Mouse (Mus musculus) embryonic facial prominence, embryonic 11.5 days (tissue): ENCODE measurements at regions not wholly inside any gene's neighbourhood (a gene's known extent, or its start where the extent isn't known, plus 50 kb on each side); places are given as distances from the start of the nearest gene placed in this dataset.

Experiments used
- ATAC-seq: fragments of 200-750 bp; cut with Nextera tagmentation; replicated peaks from 2 replicates; pipeline ENCODE4 v1.8.0; 2017; ENCODE audit warnings: low read depth; ENCODE audit not compliant: insufficient number of reproducible peaks, low FRiP score, low TSS enrichment
- DNase-seq: peaks from one replicate; pipeline ENCODE4 v3.0.0-alpha.2; 2015; ENCODE audit warnings: low spot score
- H3K27ac ChIP-seq: fragments of 300-500 bp; sonication (generic); replicated peaks from 2 replicates; pipeline ENCODE4 v1.5.1; 2014; ENCODE audit warnings: mild to moderate bottlenecking, low read depth, low read length, control low read depth
- H3K27me3 ChIP-seq: fragments of 300-500 bp; sonication (generic); 2 replicates; pipeline ENCODE4 v1.6.1; 2014; ENCODE audit warnings: mild to moderate bottlenecking, low read length, moderate library complexity, mixed read lengths; ENCODE audit not compliant: control insufficient read depth, insufficient read depth
- H3K36me3 ChIP-seq: fragments of 300-500 bp; sonication (generic); replicated peaks from 2 replicates; pipeline ENCODE4 v1.6.1; 2014; ENCODE audit warnings: low read depth, mild to moderate bottlenecking, low read length, moderate library complexity, mixed read lengths; ENCODE audit not compliant: control insufficient read depth, insufficient read depth
- H3K4me1 ChIP-seq: fragments of 300-500 bp; sonication (generic); 2 replicates; pipeline ENCODE4 v1.6.1; 2014; ENCODE audit warnings: low read length, mixed read lengths; ENCODE audit not compliant: control insufficient read depth, insufficient read depth
- H3K4me2 ChIP-seq: fragments of 300-500 bp; sonication (generic); 2 replicates; pipeline ENCODE4 v1.6.1; 2014; ENCODE audit warnings: low read depth, mild to moderate bottlenecking, control low read depth, low read length, moderate library complexity
- H3K4me3 ChIP-seq: fragments of 300-500 bp; sonication (generic); 2 replicates; pipeline ENCODE4 v1.5.1; 2014; ENCODE audit warnings: low read depth, low read length, control low read depth
- H3K9ac ChIP-seq: fragments of 300-500 bp; sonication (generic); replicated peaks from 2 replicates; pipeline ENCODE4 v1.6.1; 2014; ENCODE audit warnings: mild to moderate bottlenecking, control low read depth, low read length
- H3K9me3 ChIP-seq: fragments of 300-500 bp; sonication (generic); replicated peaks from 2 replicates; pipeline ENCODE4 v1.6.1; 2016; ENCODE audit warnings: mild to moderate bottlenecking, low read length, inconsistent platforms, mixed read lengths; ENCODE audit not compliant: control insufficient read depth
- whole genome bisulfite sequencing: fragments of 180-500 bp; shearing (Covaris S2); extraction: QIAGEN DNeasy Blood & Tissue Kit; methylation state at CpG from one replicate; pipeline ENCODE4 v1.1.7; 2014; 5-methylcytosine and 5-hydroxymethylcytosine counted together

GRCm38 (mm10) chr9:120796111-120796880 is 132.7 kb upstream of the Ctnnb1 start:
- Histone ChIP-seq H3K27me3 (no peaks in the 10 kb centered on the region), H3K27ac (no peak overlapping the region), H3K4me2 (no peak overlapping the region), H3K9ac (no peak overlapping the region), H3K4me1 (no peaks in the 10 kb centered on the region), H3K4me3 (no peak overlapping the region), H3K9me3 (peaks cover 3% of the 10 kb centered on the region; the same call in 1 of the 2 replicates), H3K36me3 (no peaks in the 10 kb centered on the region)
- DNase-seq (no peak), ATAC-seq (no peak)
- WGBS, result 84% methylated on average over 10 of the region's 10 CpGs

GRCm38 (mm10) chr9:120797996-120798663 is 130.9 kb upstream of the Ctnnb1 start:
- no peak overlapping the region for H3K9ac ChIP-seq
- no peak overlapping the region for H3K27ac ChIP-seq
- no peaks in the 10 kb centered on the region for H3K9me3 ChIP-seq
- H3K4me2 ChIP-seq, result no peak overlapping the region
- H3K4me1 ChIP-seq, result no peaks in the 10 kb centered on the region
- DNase-seq (no peak), ATAC-seq (no peak)
- H3K27me3 ChIP-seq, result no peaks in the 10 kb centered on the region
- 53% methylated on average over 10 of the region's 10 CpGs for WGBS
- H3K36me3 ChIP-seq, result no peaks in the 10 kb centered on the region
- no peak overlapping the region for H3K4me3 ChIP-seq

GRCm38 (mm10) chr9:120798901-120799300 is 130.1 kb upstream of the Ctnnb1 start:
- Histone ChIP-seq H3K4me3 (no peak overlapping the region), H3K9ac (no peak overlapping the region), H3K4me2 (no peak overlapping the region), H3K27ac (no peak overlapping the region), H3K4me1 (no peaks in the 10 kb centered on the region), H3K9me3 (no peaks in the 10 kb centered on the region), H3K36me3 (no peaks in the 10 kb centered on the region), H3K27me3 (no peaks in the 10 kb centered on the region)
- no peak for DNase-seq
- 36% methylated on average over 12 of the region's 12 CpGs for WGBS
- no peak for ATAC-seq

- no peak overlapping the region for H3K27ac ChIP-seq
- DNase-seq (no peak), ATAC-seq (no peak)
- WGBS, result 83% methylated on average over 4 of the region's 4 CpGs
- no peaks in the 10 kb centered on the region for H3K4me1 ChIP-seq
- no peak overlapping the region for H3K4me3 ChIP-seq
- no peak overlapping the region for H3K9ac ChIP-seq
- no peaks in the 10 kb centered on the region for H3K27me3 ChIP-seq
- H3K36me3 ChIP-seq, result no peaks in the 10 kb centered on the region
- H3K4me2 ChIP-seq, result no peak overlapping the region
- H3K9me3 ChIP-seq, result no peaks in the 10 kb centered on the region
Measured at GRCm38 (mm10) chr9:120802646-120803045, 126.4 kb upstream of the Ctnnb1 start.

GRCm38 (mm10) chr9:120804760-120805294 is 124.2 kb upstream of the Ctnnb1 start:
- H3K4me1 ChIP-seq, result no peaks in the 10 kb centered on the region
- ATAC-seq (no peak; the same call in 1 of the 2 replicates), DNase-seq (no peak)
- no peaks in the 10 kb centered on the region for H3K9me3 ChIP-seq
- H3K4me3 ChIP-seq, result no peak overlapping the region
- no peak overlapping the region for H3K4me2 ChIP-seq
- H3K36me3 ChIP-seq, result no peaks in the 10 kb centered on the region
- WGBS, result 32% methylated on average over 10 of the region's 10 CpGs
- H3K9ac ChIP-seq, result no peak overlapping the region
- no peaks in the 10 kb centered on the region for H3K27me3 ChIP-seq
- H3K27ac ChIP-seq, result no peak overlapping the region

GRCm38 (mm10) chr9:120808741-120809425 is 120.1 kb upstream of the Ctnnb1 start:
- Histone ChIP-seq H3K9me3 (no peaks in the 10 kb centered on the region), H3K27ac (no peak overlapping the region), H3K4me2 (no peak overlapping the region), H3K36me3 (no peaks in the 10 kb centered on the region), H3K27me3 (no peaks in the 10 kb centered on the region), H3K4me3 (no peak overlapping the region), H3K9ac (no peak overlapping the region), H3K4me1 (no peaks in the 10 kb centered on the region)
- WGBS, result 76% methylated on average over 4 of the region's 4 CpGs
- no peak for DNase-seq
- no peak for ATAC-seq

GRCm38 (mm10) chr9:120811522-120811921 is 117.5 kb upstream of the Ctnnb1 start:
- WGBS, result 79% methylated on average over 3 of the region's 3 CpGs
- no peaks in the 10 kb centered on the region for H3K36me3 ChIP-seq

More at GRCm38 (mm10) chr9:120811522-120811921, 117.5 kb upstream of the Ctnnb1 start:
- Histone ChIP-seq H3K4me1 (no peaks in the 10 kb centered on the region), H3K27me3 (no peaks in the 10 kb centered on the region), H3K9ac (no peak overlapping the region), H3K4me2 (no peak overlapping the region), H3K9me3 (no peaks in the 10 kb centered on the region), H3K4me3 (no peak overlapping the region), H3K27ac (no peak overlapping the region)
- DNase-seq, result no peak
- no peak for ATAC-seq
